Mouse (Mus musculus): Measurements from ENCODE around the gene Ubxn11. TPM values are rescaled to one million over a fixed set of nuclear protein-coding genes. Genes with fewer than 3 reads are reported as not detected.
A peak's percentile ranks its signal among the peaks of the same experiment; 100 is the strongest.

The Ubxn11 gene
- total and polyA plus RNA-seq, 3 experiments, result 5.4 to 11.9 TPM; not detected in 1

GRCm38 (mm10) chr4:134119644-134120043, 17.3 kb downstream of the Ubxn11 start:
- peak overlapping the region; percentile 73 for H3K27ac ChIP-seq (ENCODE audit: control insufficient read depth, low read depth, low read length)
- H3K4me3 ChIP-seq (ENCODE audit: control insufficient read depth in 1 of 2, insufficient read depth in 1 of 2, low read depth in 2 of 2, low read length in 2 of 2), result no peak overlapping the region
- H3K4me1 ChIP-seq (ENCODE audit: control insufficient read depth in 1 of 2, insufficient read depth in 2 of 2, low read length in 2 of 2), result peaks cover 12 to 34% of the 10 kb centered on the region in 2 experiments
- no peaks in the 10 kb centered on the region for H3K27me3 ChIP-seq (ENCODE audit: control insufficient read depth in 1 of 2, insufficient read depth in 2 of 2, low read length in 2 of 2)
- peak overlapping the region; percentile 55 for H3K9ac ChIP-seq (ENCODE audit: control insufficient read depth, low read depth, low read length, poor library complexity, severe bottlenecking)
- TF ChIP-seq POLR2AphosphoS2 (IDR thresholded peaks at IDR 0.05; ENCODE audit: low read length), result no peak
- no peak for TF ChIP-seq SMC3 (IDR thresholded peaks at IDR 0.05; ENCODE audit: low read depth, low read length)
- no peak for TF ChIP-seq USF1 (IDR thresholded peaks at IDR 0.05; ENCODE audit: low read depth, low read length)
- TF ChIP-seq POLR2A (IDR thresholded peaks at IDR 0.05; ENCODE audit: control insufficient read depth in 1 of 2, insufficient read depth in 1 of 2, low read depth in 1 of 2, low read length in 2 of 2, poor library complexity in 1 of 2), result 0 out of 4 replicates have a peak, but pooled peaks of 1 of the 2 experiments have one; percentile 2
- TF ChIP-seq MAX (IDR thresholded peaks at IDR 0.05; ENCODE audit: low read length), result no peak
- TF ChIP-seq CTCF (IDR thresholded peaks at IDR 0.05 in 2 of 3, conservative IDR thresholded peaks at IDR 0.05 in 1 of 3; ENCODE audit: control insufficient read depth in 1 of 3, insufficient read depth in 1 of 3, low read depth in 2 of 3, low read length in 3 of 3, poor library complexity in 1 of 3, severe bottlenecking in 1 of 3), result peak; percentile 56 to 69 (median 63)
- TF ChIP-seq NELFE (IDR thresholded peaks at IDR 0.05; ENCODE audit: low read depth, low read length), result no peak
- no peak for TF ChIP-seq EP300 (IDR thresholded peaks at IDR 0.05; ENCODE audit: low read depth in 1 of 2, low read length in 2 of 2)
- no peak for TF ChIP-seq BHLHE40 (IDR thresholded peaks at IDR 0.05; ENCODE audit: borderline replicate concordance, low read depth, low read length)
- TF ChIP-seq ELF1 (IDR thresholded peaks at IDR 0.05; ENCODE audit: low read depth, low read length), result no peak
- H3K79me2 ChIP-seq (ENCODE audit: control insufficient read depth, insufficient read depth, low read length, poor library complexity), result no peaks in the 10 kb centered on the region; the same call in 1 of the 2 replicates
- H3K36me3 ChIP-seq (ENCODE audit: control insufficient read depth in 1 of 2, insufficient read depth in 2 of 2, low read length in 2 of 2), result peaks cover 0 to 22% of the 10 kb centered on the region in 2 experiments; a peak in 2 of 4 replicates
- DNase-seq (ENCODE audit: low read depth, low spot score), result peak; percentile 89
- H3K9me3 ChIP-seq (replicated peaks; ENCODE audit: insufficient read depth, low read length), result no peaks in the 10 kb centered on the region

GRCm38 (mm10) chr4:134120192-134120805, 17.9 kb downstream of the Ubxn11 start:
- TF ChIP-seq POLR2A (IDR thresholded peaks at IDR 0.05; ENCODE audit: control insufficient read depth in 1 of 2, insufficient read depth in 1 of 2, low read depth in 1 of 2, low read length in 2 of 2, poor library complexity in 1 of 2), result 0 out of 4 replicates have a peak, but pooled peaks of 1 of the 2 experiments have one; percentile 25
- TF ChIP-seq ZC3H11A (IDR thresholded peaks at IDR 0.05; ENCODE audit: low read depth, low read length), result no peak
- 0 out of 2 replicates have a peak, but pooled peaks have one; percentile 30 for TF ChIP-seq TBP (IDR thresholded peaks at IDR 0.05; ENCODE audit: low read depth, low read length)
- no peak for TF ChIP-seq ETS1 (IDR thresholded peaks at IDR 0.05; ENCODE audit: low read depth, low read length)
- no peak for TF ChIP-seq ELF1 (IDR thresholded peaks at IDR 0.05; ENCODE audit: low read depth, low read length)
- Histone ChIP-seq H3K4me1 (ENCODE audit: control insufficient read depth in 1 of 2, insufficient read depth in 2 of 2, low read length in 2 of 2) (peaks cover 12 to 36% of the 10 kb centered on the region in 2 experiments), H3K4me3 (ENCODE audit: control insufficient read depth in 1 of 2, insufficient read depth in 1 of 2, low read depth in 2 of 2, low read length in 2 of 2) (no peak overlapping the region), H3K9me3 (replicated peaks; ENCODE audit: insufficient read depth, low read length) (no peaks in the 10 kb centered on the region), H3K36me3 (ENCODE audit: control insufficient read depth in 1 of 2, insufficient read depth in 2 of 2, low read length in 2 of 2) (peaks cover 0 to 25% of the 10 kb centered on the region in 2 experiments; a peak in 2 of 4 replicates), H3K27ac (ENCODE audit: control insufficient read depth, low read depth, low read length) (peak overlapping the region; percentile 73), H3K79me2 (ENCODE audit: control insufficient read depth, insufficient read depth, low read length, poor library complexity) (no peaks in the 10 kb centered on the region; the same call in 1 of the 2 replicates), H3K9ac (ENCODE audit: control insufficient read depth, low read depth, low read length, poor library complexity, severe bottlenecking) (peak overlapping the region; percentile 55), H3K27me3 (ENCODE audit: control insufficient read depth in 1 of 2, insufficient read depth in 2 of 2, low read length in 2 of 2) (no peaks in the 10 kb centered on the region)
- peak; percentile 71 for DNase-seq (ENCODE audit: low read depth, low spot score)

GRCm38 (mm10) chr4:134120916-134121315, 18.5 kb downstream of the Ubxn11 start:
- H3K27me3 ChIP-seq (ENCODE audit: control insufficient read depth in 1 of 2, insufficient read depth in 2 of 2, low read length in 2 of 2), result no peaks in the 10 kb centered on the region
- peaks cover 12 to 36% of the 10 kb centered on the region in 2 experiments for H3K4me1 ChIP-seq (ENCODE audit: control insufficient read depth in 1 of 2, insufficient read depth in 2 of 2, low read length in 2 of 2)
- no peak overlapping the region for H3K4me3 ChIP-seq (ENCODE audit: control insufficient read depth in 1 of 2, insufficient read depth in 1 of 2, low read depth in 2 of 2, low read length in 2 of 2)
- H3K27ac ChIP-seq (ENCODE audit: control insufficient read depth, low read depth, low read length), result no peak overlapping the region
- H3K36me3 ChIP-seq (ENCODE audit: control insufficient read depth in 1 of 2, insufficient read depth in 2 of 2, low read length in 2 of 2), result peaks cover 0 to 25% of the 10 kb centered on the region in 2 experiments; a peak in 2 of 4 replicates
- no peaks in the 10 kb centered on the region; the same call in 1 of the 2 replicates for H3K79me2 ChIP-seq (ENCODE audit: control insufficient read depth, insufficient read depth, low read length, poor library complexity)
- DNase-seq (ENCODE audit: low read depth, low spot score), result no peak
- H3K9me3 ChIP-seq (replicated peaks; ENCODE audit: insufficient read depth, low read length), result no peaks in the 10 kb centered on the region
- H3K9ac ChIP-seq (ENCODE audit: control insufficient read depth, low read depth, low read length, poor library complexity, severe bottlenecking), result no peak overlapping the region
- TF ChIP-seq MAZ (IDR thresholded peaks at IDR 0.05; ENCODE audit: low read depth, low read length) (no peak), TCF12 (IDR thresholded peaks at IDR 0.05; ENCODE audit: low read depth, low read length) (no peak), CTCF (IDR thresholded peaks at IDR 0.05 in 2 of 3, conservative IDR thresholded peaks at IDR 0.05 in 1 of 3; ENCODE audit: control insufficient read depth in 1 of 3, insufficient read depth in 1 of 3, low read depth in 2 of 3, low read length in 3 of 3, poor library complexity in 1 of 3, severe bottlenecking in 1 of 3) (no peak), ZC3H11A (IDR thresholded peaks at IDR 0.05; ENCODE audit: low read depth, low read length) (no peak), USF1 (IDR thresholded peaks at IDR 0.05; ENCODE audit: low read depth, low read length) (no peak), CHD2 (IDR thresholded peaks at IDR 0.05; ENCODE audit: low read length) (no peak), SIN3A (IDR thresholded peaks at IDR 0.05; ENCODE audit: low read length) (no peak), POLR2AphosphoS2 (IDR thresholded peaks at IDR 0.05; ENCODE audit: low read length) (no peak), GABPA (IDR thresholded peaks at IDR 0.05; ENCODE audit: low read depth, low read length) (no peak), MAFK (IDR thresholded peaks at IDR 0.05; ENCODE audit: borderline replicate concordance, low read depth, low read length) (no peak), BHLHE40 (IDR thresholded peaks at IDR 0.05; ENCODE audit: borderline replicate concordance, low read depth, low read length) (no peak), NRF1 (IDR thresholded peaks at IDR 0.05; ENCODE audit: insufficient read depth, low read depth, low read length, poor library complexity, severe bottlenecking) (no peak), SMC3 (IDR thresholded peaks at IDR 0.05; ENCODE audit: low read depth, low read length) (no peak), MXI1 (IDR thresholded peaks at IDR 0.05; ENCODE audit: low read depth, low read length) (no peak)

All from MEL (cell line).